8 mouse cellular contexts compared by ENCODE assay signal in the genomic region with DNA sequence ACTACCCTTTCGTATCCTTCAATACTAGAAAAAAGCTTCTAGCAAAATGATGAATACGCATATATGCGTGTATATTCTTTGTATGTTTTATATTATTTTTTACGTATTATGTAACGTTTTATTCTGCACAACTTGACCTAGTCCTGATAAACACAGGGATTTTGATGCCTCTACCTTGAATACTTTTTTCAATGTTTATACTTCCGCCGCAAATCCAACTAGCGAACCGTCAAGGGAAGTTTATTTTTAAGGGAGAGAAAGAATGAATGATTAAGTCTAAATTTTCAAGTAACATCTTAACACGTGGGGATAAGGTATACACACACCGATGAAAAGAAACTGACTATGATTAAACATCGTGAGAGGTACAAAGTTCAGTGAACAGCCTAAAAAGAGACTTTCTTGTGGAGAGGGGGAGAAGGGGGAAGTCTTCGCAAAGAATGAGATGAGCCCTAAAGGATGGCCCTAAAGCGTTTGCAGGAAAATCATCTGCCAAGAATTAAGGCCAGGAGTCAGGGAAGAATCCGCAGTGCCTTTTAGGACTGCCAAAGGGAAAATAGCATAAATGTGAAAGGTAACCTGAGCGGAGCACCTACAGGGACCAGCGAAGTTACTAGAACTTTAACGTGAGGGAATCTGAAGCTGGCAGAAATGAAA. TPM values are rescaled to one million over a fixed set of nuclear protein-coding genes. Genes with fewer than 3 reads are reported as not detected.
A peak's percentile ranks its signal among the peaks of the same experiment; 100 is the strongest.
DNase-seq lines count a peak whose midpoint lies in the region; ATAC-seq and TF ChIP-seq lines count a peak whose summit lies in the region.

No protein-coding gene starts in this region.

- no peaks in the 10 kb centered on the region for H3K9me3 ChIP-seq in intestine, postnatal 0 days (ENCODE audit: control insufficient read depth)
- H3K9me3 ChIP-seq in neural tube, embryonic 14.5 days (ENCODE audit: control insufficient read depth, low read length) = no peaks in the 10 kb centered on the region

- TF ChIP-seq CTCF in lung, adult 2 months (IDR thresholded peaks at IDR 0.05; ENCODE audit: insufficient read depth, low read length) = no peak
- no peak for TF ChIP-seq CTCF in embryonic fibroblast, embryonic 13.5 days (IDR thresholded peaks at IDR 0.05; ENCODE audit: borderline replicate concordance, insufficient read depth, low read length)
- TF ChIP-seq CTCF in intestine, postnatal 0 days (IDR thresholded peaks at IDR 0.05; ENCODE audit: low read depth) = no peak

- H3K4me3 ChIP-seq in lung, adult 2 months (replicated peaks; ENCODE audit: extremely low read depth, low read depth, low read length) = peak overlapping the region; percentile 96
- H3K4me3 ChIP-seq in embryonic fibroblast, embryonic 13.5 days (ENCODE audit: insufficient read depth, low read length) = peak overlapping the region; percentile 14
- H3K4me3 ChIP-seq in intestine, postnatal 0 days (ENCODE audit: low read depth, low read length) = peak overlapping the region; percentile 98
- peak overlapping the region; percentile 82 for H3K4me3 ChIP-seq in neural tube, embryonic 14.5 days (ENCODE audit: low read depth, low read length)

- peak overlapping the region; percentile 71 for H3K4me2 ChIP-seq in intestine, postnatal 0 days (replicated peaks; ENCODE audit: low read depth)
- H3K4me2 ChIP-seq in neural tube, embryonic 14.5 days (ENCODE audit: low read depth, low read length) = peak overlapping the region; percentile 88; the same call in 1 of the 2 replicates

- TF ChIP-seq POLR2A in lung, adult 2 months (IDR thresholded peaks at IDR 0.05; ENCODE audit: borderline replicate concordance, extremely low read depth, low read depth, low read length) = no peak
- no peak for TF ChIP-seq POLR2A in embryonic fibroblast, embryonic 13.5 days (IDR thresholded peaks at IDR 0.05; ENCODE audit: low read depth, low read length)

- peaks cover 2% of the 10 kb centered on the region for H3K4me1 ChIP-seq in lung, adult 2 months (ENCODE audit: control insufficient read depth, insufficient read depth, low read length)
- H3K4me1 ChIP-seq in embryonic fibroblast, embryonic 13.5 days (ENCODE audit: control insufficient read depth, insufficient read depth, low read length) = peaks cover 17% of the 10 kb centered on the region
- no peaks in the 10 kb centered on the region for H3K4me1 ChIP-seq in intestine, postnatal 0 days (replicated peaks; ENCODE audit: control insufficient read depth, insufficient read depth, low read length)
- peaks cover 9% of the 10 kb centered on the region for H3K4me1 ChIP-seq in neural tube, embryonic 14.5 days (ENCODE audit: control insufficient read depth, insufficient read depth, low read length)

- H3K27ac ChIP-seq in embryonic fibroblast, embryonic 13.5 days (ENCODE audit: insufficient read depth, low read length) = peak overlapping the region; percentile 47
- H3K27ac ChIP-seq in intestine, postnatal 0 days (ENCODE audit: low read depth, low read length) = peak overlapping the region; percentile 94; the same call in 1 of the 2 replicates
- no peak overlapping the region for H3K27ac ChIP-seq in neural tube, embryonic 14.5 days (ENCODE audit: low read depth, low read length)

- ATAC-seq in intestine, postnatal 0 days = no peak
- ATAC-seq in neural tube, embryonic 14.5 days (ENCODE audit: low read depth) = no peak

- WGBS in lung, adult 2 months = 45% methylated on average over 18 of the region's 18 CpGs
- WGBS in intestine, postnatal 0 days = 21% methylated on average over 18 of the region's 18 CpGs
- WGBS in neural tube, embryonic 14.5 days = 45% methylated on average over 18 of the region's 18 CpGs

- H3K9ac ChIP-seq in intestine, postnatal 0 days (ENCODE audit: low read depth, low read length) = no peak overlapping the region
- no peak overlapping the region for H3K9ac ChIP-seq in neural tube, embryonic 14.5 days (replicated peaks; ENCODE audit: low read depth, low read length)

- peaks cover 6% of the 10 kb centered on the region; the same call in 1 of the 2 replicates for H3K36me3 ChIP-seq in intestine, postnatal 0 days (ENCODE audit: control insufficient read depth, insufficient read depth)
- H3K36me3 ChIP-seq in neural tube, embryonic 14.5 days (ENCODE audit: control insufficient read depth, insufficient read depth, low read length) = no peaks in the 10 kb centered on the region

- no peak for DNase-seq in lung, adult 2 months
- DNase-seq in lung, postnatal 10 days = no peak
- no peak for DNase-seq in thymus, postnatal 36 days
- DNase-seq in cerebellum, adult 11-12 months = no peak
- DNase-seq in T-cell, adult 2 months (ENCODE audit: low spot score) = no peak

- H3K27me3 ChIP-seq in intestine, postnatal 0 days (replicated peaks; ENCODE audit: control insufficient read depth, insufficient read depth, low read length) = no peaks in the 10 kb centered on the region
- no peaks in the 10 kb centered on the region for H3K27me3 ChIP-seq in neural tube, embryonic 14.5 days (ENCODE audit: control insufficient read depth, insufficient read depth, low read length)

RNA-seq across cellular contexts. Expression of a gene that starts 15.8 kb away (rescaled TPM):
- 13.4 and 15.3 TPM in 2 replicates for polyA plus RNA-seq in lung, adult 2 months (2012; rRNA removed)
- 13.7 and 23.2 TPM in 2 replicates for polyA plus RNA-seq in embryonic fibroblast, embryonic 13.5 days (2011; ENCODE audit: insufficient read length, low read depth, missing spikeins)
- 7.8 and 8.8 TPM in 2 replicates for polyA plus RNA-seq in intestine, postnatal 0 days (2015; fragmentation: Nextera tagmentation; extraction: Ambion mirVana)
- 1.8 and 2.2 TPM in 2 replicates for polyA plus RNA-seq in neural tube, embryonic 14.5 days (2014; fragmentation: Nextera tagmentation; extraction: Ambion mirVana)

Comparison
In these comparisons a context has a peak if more than half of its experiments do, and no peak if none do; other contexts are left out.
1. H3K4me3 ChIP-seq: peak in every context shown above with its lines; median percentile 98 in intestine, postnatal 0 days; 96 in lung, adult 2 months; 82 in neural tube, embryonic 14.5 days; 14 in embryonic fibroblast, embryonic 13.5 days.